14 mouse cellular contexts compared by ENCODE assay signal in genomic region chr7:80766072-80766471, GRCm38 (mm10). TPM values are rescaled to one million over a fixed set of nuclear protein-coding genes. Genes with fewer than 3 reads are reported as not detected.
DNase-seq lines count a peak whose midpoint lies in the region; ATAC-seq and TF ChIP-seq lines count a peak whose summit lies in the region.
"Had no signal": no experiment of that assay in that cellular context is flagged by ENCODE, and none has a peak within 500 bp of the region (broad histone marks: within the 10 kb centered on the region; RNA-seq: fewer than 3 reads in every experiment).

No protein-coding gene starts in this region.

- no peak overlapping the region for H3K4me2 ChIP-seq in hindbrain, postnatal 0 days (ENCODE audit: low read depth, low read length)
- no peak overlapping the region for H3K4me2 ChIP-seq in hindbrain, embryonic 12.5 days (replicated peaks)
- H3K4me2 ChIP-seq: heart, embryonic 11.5 days; lung, embryonic 15.5 days had no signal

- no peak for TF ChIP-seq POLR2A in bone marrow macrophage, adult 2 months (IDR thresholded peaks at IDR 0.05; ENCODE audit: borderline replicate concordance, low read depth, low read length)

- TF ChIP-seq CTCF in hindbrain, postnatal 0 days (IDR thresholded peaks at IDR 0.05; ENCODE audit: low read depth) = no peak
- TF ChIP-seq CTCF in bone marrow macrophage, adult 2 months (IDR thresholded peaks at IDR 0.05; ENCODE audit: low read depth, low read length) = no peak

- H3K36me3 ChIP-seq in hindbrain, postnatal 0 days (ENCODE audit: insufficient read depth, low read length) = no peaks in the 10 kb centered on the region
- H3K36me3 ChIP-seq in hindbrain, embryonic 12.5 days = peaks cover 4% of the 10 kb centered on the region; the same call in 1 of the 2 replicates
- H3K36me3 ChIP-seq: limb, embryonic 10.5 days had no signal

- H3K27ac ChIP-seq in hindbrain, postnatal 0 days = 0 out of 2 replicates have a peak overlapping the region, but pooled peaks have one; percentile 37
- no peak overlapping the region for H3K27ac ChIP-seq in hindbrain, embryonic 12.5 days
- H3K27ac ChIP-seq in bone marrow macrophage, adult 2 months (ENCODE audit: insufficient read depth, low read depth, low read length) = peak overlapping the region; percentile 53
- H3K27ac ChIP-seq: limb, embryonic 10.5 days had no signal

- no peak for ATAC-seq in hindbrain, postnatal 0 days
- ATAC-seq in hindbrain, embryonic 12.5 days (ENCODE audit: low FRiP score) = no peak
- ATAC-seq: forebrain, embryonic 14.5 days; intestine, embryonic 16.5 days had no signal

- no peak overlapping the region for H3K9ac ChIP-seq in hindbrain, postnatal 0 days (replicated peaks; ENCODE audit: low read length)
- no peak overlapping the region for H3K9ac ChIP-seq in hindbrain, embryonic 12.5 days
- H3K9ac ChIP-seq: lung, embryonic 15.5 days had no signal

- 61% methylated on average over 3 of the region's 3 CpGs for WGBS in hindbrain, postnatal 0 days
- WGBS in hindbrain, embryonic 12.5 days = 66% methylated on average over 3 of the region's 3 CpGs

- H3K4me1 ChIP-seq in hindbrain, postnatal 0 days (ENCODE audit: insufficient read depth, low read length) = no peaks in the 10 kb centered on the region
- peaks cover 7% of the 10 kb centered on the region; the same call in 1 of the 2 replicates for H3K4me1 ChIP-seq in hindbrain, embryonic 12.5 days
- peaks cover 36% of the 10 kb centered on the region for H3K4me1 ChIP-seq in bone marrow macrophage, adult 2 months (ENCODE audit: control insufficient read depth, insufficient read depth, low read length)
- H3K4me1 ChIP-seq: limb, embryonic 10.5 days had no signal

- no peaks in the 10 kb centered on the region for H3K27me3 ChIP-seq in hindbrain, postnatal 0 days (ENCODE audit: insufficient read depth, low read length)
- no peaks in the 10 kb centered on the region for H3K27me3 ChIP-seq in hindbrain, embryonic 12.5 days
- H3K27me3 ChIP-seq: lung, embryonic 15.5 days had no signal

- H3K4me3 ChIP-seq in hindbrain, postnatal 0 days (ENCODE audit: low read length) = no peak overlapping the region
- H3K4me3 ChIP-seq in hindbrain, embryonic 12.5 days = no peak overlapping the region
- no peak overlapping the region for H3K4me3 ChIP-seq in bone marrow macrophage, adult 2 months (ENCODE audit: insufficient read depth, low read length)
- H3K4me3 ChIP-seq: limb, embryonic 10.5 days; lung, embryonic 15.5 days had no signal

- no peak for DNase-seq in hindbrain, postnatal 0 days (ENCODE audit: low spot score)
- DNase-seq in right cerebral cortex, adult 2 months (ENCODE audit: low spot score in 2 of 2) = peak; percentile 60 to 65
- no peak for DNase-seq in right cerebral cortex, postnatal 4 days
- DNase-seq in right cerebral cortex, postnatal 36 days (ENCODE audit: low spot score in 2 of 2) = peak; percentile 33 to 47
- DNase-seq in testis, postnatal 14 days (ENCODE audit: low spot score) = no peak
- DNase-seq in MN1 (ENCODE audit: low spot score) = no peak

- H3K9me3 ChIP-seq in hindbrain, postnatal 0 days (ENCODE audit: low read length) = no peaks in the 10 kb centered on the region
- H3K9me3 ChIP-seq in hindbrain, embryonic 12.5 days (replicated peaks) = no peaks in the 10 kb centered on the region
- H3K9me3 ChIP-seq: G1E; limb, embryonic 10.5 days; lung, embryonic 15.5 days had no signal

RNA-seq across cellular contexts. Expression of gene Iqgap1, which starts 59.7 kb away (rescaled TPM):
- total RNA-seq in hindbrain, postnatal 0 days (2014; rRNA removed) = 23.5 and 29.4 TPM in 2 replicates
- 15.7 and 16.6 TPM in 2 replicates for polyA plus RNA-seq in hindbrain, postnatal 0 days (2015; fragmentation: Nextera tagmentation; extraction: Ambion mirVana)
- polyA plus RNA-seq in hindbrain, embryonic 12.5 days (2016; fragmentation: Nextera tagmentation; extraction: Ambion mirVana) = 40.1 and 40.2 TPM in 2 replicates
- polyA plus RNA-seq in bone marrow macrophage, adult 2 months (2012; ENCODE audit: insufficient read depth, insufficient read length, missing spikeins) = 243 and 284 TPM in 2 replicates

Comparison
In these comparisons a context has a peak if more than half of its experiments do, and no peak if none do; other contexts are left out.
1. DNase-seq: peak in right cerebral cortex, adult 2 months (2 of 2) and right cerebral cortex, postnatal 36 days (2 of 2); none in hindbrain, postnatal 0 days (single experiment), right cerebral cortex, postnatal 4 days (single experiment), testis, postnatal 14 days (single experiment) and MN1 (single experiment).